27 mouse cellular contexts compared by ENCODE assay signal in the genomic region with DNA sequence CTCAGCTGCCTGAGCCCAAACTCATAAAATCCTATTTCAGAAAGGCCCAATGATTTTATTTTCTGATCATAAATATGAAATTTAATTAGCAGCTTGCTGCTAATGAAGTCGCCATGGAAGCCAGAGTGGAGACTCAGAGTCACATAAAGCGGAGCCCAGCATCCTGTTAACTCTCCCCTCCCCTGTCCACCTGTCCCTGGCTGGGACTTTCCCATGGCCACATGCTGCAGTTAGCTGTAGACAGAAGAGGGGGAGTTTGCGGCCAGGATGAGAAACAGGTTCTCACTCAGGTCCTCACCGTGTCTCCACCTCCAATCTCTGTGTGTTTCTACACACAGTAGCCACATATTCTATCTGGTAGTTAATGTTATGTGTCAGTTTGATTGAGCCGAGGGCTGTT. TPM values are rescaled to one million over a fixed set of nuclear protein-coding genes. Genes with fewer than 3 reads are reported as not detected.
DNase-seq lines count a peak whose midpoint lies in the region; TF ChIP-seq lines count a peak whose summit lies in the region.
"Had no signal": no experiment of that assay in that cellular context is flagged by ENCODE, and none has a peak within 500 bp of the region (broad histone marks: within the 10 kb centered on the region; RNA-seq: fewer than 3 reads in every experiment).

No protein-coding gene starts in this region.

- intact Hi-C loops in gastrocnemius, postnatal 14 days (cut with DNase I; ENCODE audit: low total_unique reads) = no loop called here

- DNase-seq in layer of hippocampus, adult 2 months (ENCODE audit: low spot score in 2 of 2) = no peak
- no peak for DNase-seq in layer of hippocampus, adult 11-12 months (ENCODE audit: low spot score)
- peak; percentile 59 for DNase-seq in CD4-positive, CD25-positive, alpha-beta regulatory T cell, adult 2 months (ENCODE audit: low read depth, low spot score)
- DNase-seq in induced T-regulatory cell, adult 2 months (ENCODE audit: low read depth) = peak; percentile 69
- peak; percentile 51 to 65 for DNase-seq in spleen, adult 18-20 months
- no peak for DNase-seq in ovary, postnatal 10 days (ENCODE audit: low spot score)
- DNase-seq in gastrocnemius, postnatal 14 days = no peak
- DNase-seq in frontal cortex, postnatal 10 days (ENCODE audit: low spot score in 2 of 2) = no peak
- DNase-seq: cerebellum, adult 11 months; cerebellum, adult 9-11 months; gastrocnemius, adult 2 months; kidney, adult 11 months; liver; right cerebral cortex, adult 18-20 months; right cerebral cortex, postnatal 4 days; thymus, postnatal 36 days had no signal

- H3K27ac ChIP-seq in layer of hippocampus, adult 2 months = 0 out of 2 replicates have a peak overlapping the region, but pooled peaks have one; percentile 3
- H3K27ac ChIP-seq: forebrain, embryonic 10.5 days; gastrocnemius, adult 2 months; heart, embryonic 10.5 days; hindbrain, embryonic 10.5 days; limb, embryonic 10.5 days; liver, embryonic 15.5 days; lung, embryonic 15.5 days; macrophage; midbrain, embryonic 10.5 days; stomach, embryonic 15.5 days had no signal

- H3K4me3 ChIP-seq in layer of hippocampus, adult 2 months = no peak overlapping the region
- H3K4me3 ChIP-seq: forebrain, embryonic 10.5 days; gastrocnemius, adult 2 months; heart, embryonic 10.5 days; hindbrain, embryonic 10.5 days; limb, embryonic 10.5 days; liver, embryonic 15.5 days; lung, embryonic 15.5 days; midbrain, embryonic 10.5 days; stomach, embryonic 15.5 days had no signal

- TF ChIP-seq CTCF in layer of hippocampus, adult 2 months (conservative IDR thresholded peaks at IDR 0.05) = no peak

RNA-seq across cellular contexts. Expression of a gene that starts 48.6 kb away (rescaled TPM):
- total RNA-seq in layer of hippocampus, adult 2 months (2021) = under 1 TPM in 1 of 2 experiments, not detected in 1; 0.12 TPM
- under 1 TPM; 0.07 to 0.08 TPM for total RNA-seq in gastrocnemius, postnatal 14 days (2021)
- total RNA-seq: granulocyte monocyte progenitor cell, adult 5-6 weeks; midbrain, postnatal 0 days had no signal

Comparison
In these comparisons a context has a peak if more than half of its experiments do, and no peak if none do; other contexts are left out.
1. DNase-seq: peak in CD4-positive, CD25-positive, alpha-beta regulatory T cell, adult 2 months (single experiment), induced T-regulatory cell, adult 2 months (single experiment) and spleen, adult 18-20 months (2 of 2); none in layer of hippocampus, adult 2 months (0 of 2), layer of hippocampus, adult 11-12 months (single experiment), ovary, postnatal 10 days (single experiment), gastrocnemius, postnatal 14 days (single experiment) and frontal cortex, postnatal 10 days (0 of 2).